Comparison of ENCODE assay signal across 12 mouse cellular contexts in the genomic region with DNA sequence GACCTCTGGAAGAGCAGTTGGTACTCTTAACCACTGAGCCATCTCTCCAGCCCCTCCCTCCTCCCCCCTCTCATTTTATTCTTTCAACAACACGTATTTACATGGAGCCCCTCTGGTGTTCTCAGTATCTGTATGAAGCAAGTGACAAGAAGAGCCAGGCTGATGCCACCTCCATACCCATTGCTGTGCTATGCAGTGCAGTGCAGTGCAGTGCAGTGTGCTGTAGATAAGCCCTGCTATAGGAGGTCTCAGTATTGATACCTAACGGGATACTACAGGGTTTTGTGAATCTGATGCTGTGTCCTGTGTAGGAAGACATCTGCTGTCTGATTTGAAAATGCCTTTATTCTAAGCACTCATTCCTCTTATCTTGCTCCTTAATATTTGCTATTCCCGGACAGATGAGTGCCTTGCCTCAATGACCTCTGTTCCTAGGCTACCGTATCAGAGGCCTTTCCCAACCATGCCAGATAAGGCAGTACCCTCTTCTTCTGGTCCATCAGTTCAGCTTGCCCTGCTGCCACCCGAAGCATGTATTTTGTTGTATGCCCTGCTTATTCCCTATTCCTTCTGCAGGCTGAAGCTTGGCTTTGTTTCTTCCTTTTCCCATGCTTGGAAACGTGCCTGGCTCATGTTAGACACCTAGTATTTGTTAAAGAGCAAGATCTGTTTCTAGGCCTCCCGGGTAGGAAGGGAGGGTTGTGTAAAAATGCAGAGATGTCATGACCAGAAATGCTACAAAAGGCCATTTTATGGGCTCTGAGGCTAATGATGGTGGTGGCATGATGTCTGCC.
DNase-seq lines count a peak whose midpoint lies in the region; ATAC-seq and TF ChIP-seq lines count a peak whose summit lies in the region.
"Had no signal": no experiment of that assay in that cellular context is flagged by ENCODE, and none has a peak within 500 bp of the region (broad histone marks: within the 10 kb centered on the region; RNA-seq: fewer than 3 reads in every experiment).

No protein-coding gene starts in this region.

- H3K4me1 ChIP-seq in heart, embryonic 10.5 days, result peaks cover 25% of the 10 kb centered on the region
- H3K4me1 ChIP-seq in heart, embryonic 11.5 days (ENCODE audit: control insufficient read depth, insufficient read depth, low read length), result peaks cover 17% of the 10 kb centered on the region
- H3K4me1 ChIP-seq in midbrain, embryonic 16.5 days (ENCODE audit: control insufficient read depth, insufficient read depth, low read length), result peaks cover 25% of the 10 kb centered on the region
- H3K4me1 ChIP-seq in midbrain, postnatal 0 days (ENCODE audit: insufficient read depth, low read length), result 0 out of 2 replicates have a peak, but pooled peaks cover 6% of the 10 kb centered on the region
- H3K4me1 ChIP-seq in neural tube, embryonic 14.5 days (ENCODE audit: control insufficient read depth, insufficient read depth, low read length), result peaks cover 2% of the 10 kb centered on the region; the same call in 1 of the 2 replicates

- no peak overlapping the region for H3K9ac ChIP-seq in heart, embryonic 11.5 days (ENCODE audit: low read depth, low read length)
- no peak overlapping the region for H3K9ac ChIP-seq in midbrain, embryonic 16.5 days (ENCODE audit: low read depth, low read length)
- H3K9ac ChIP-seq in midbrain, postnatal 0 days (replicated peaks; ENCODE audit: low read length, poor library complexity, severe bottlenecking), result no peak overlapping the region
- no peak overlapping the region for H3K9ac ChIP-seq in neural tube, embryonic 14.5 days (replicated peaks; ENCODE audit: low read depth, low read length)

- H3K9me3 ChIP-seq in heart, embryonic 10.5 days, result no peaks in the 10 kb centered on the region
- H3K9me3 ChIP-seq in heart, embryonic 11.5 days (replicated peaks; ENCODE audit: control insufficient read depth, low read length), result no peaks in the 10 kb centered on the region
- H3K9me3 ChIP-seq in midbrain, embryonic 16.5 days (replicated peaks; ENCODE audit: control insufficient read depth, low read length, poor library complexity, severe bottlenecking), result no peaks in the 10 kb centered on the region
- H3K9me3 ChIP-seq in midbrain, postnatal 0 days (ENCODE audit: low read length), result no peaks in the 10 kb centered on the region
- H3K9me3 ChIP-seq in neural tube, embryonic 14.5 days (ENCODE audit: control insufficient read depth, low read length), result no peaks in the 10 kb centered on the region
- H3K9me3 ChIP-seq: embryonic facial prominence, embryonic 10.5 days had no signal

- intact Hi-C loops in gastrocnemius, postnatal 14 days (cut with DNase I; ENCODE audit: low total_unique reads), result no loop called here

- no peak for TF ChIP-seq CTCF in midbrain, postnatal 0 days (IDR thresholded peaks at IDR 0.05)

- no peak overlapping the region for H3K27ac ChIP-seq in heart, embryonic 10.5 days
- H3K27ac ChIP-seq in heart, embryonic 11.5 days (ENCODE audit: low read depth, low read length), result no peak overlapping the region
- 0 out of 2 replicates have a peak overlapping the region, but pooled peaks have one; percentile 17 for H3K27ac ChIP-seq in midbrain, embryonic 16.5 days (ENCODE audit: low read length)
- no peak overlapping the region for H3K27ac ChIP-seq in midbrain, postnatal 0 days (ENCODE audit: low read depth, low read length)
- 0 out of 2 replicates have a peak overlapping the region, but pooled peaks have one; percentile 1 for H3K27ac ChIP-seq in neural tube, embryonic 14.5 days (ENCODE audit: low read depth, low read length)
- H3K27ac ChIP-seq: embryonic facial prominence, embryonic 10.5 days had no signal

- no peaks in the 10 kb centered on the region for H3K27me3 ChIP-seq in heart, embryonic 10.5 days (ENCODE audit: insufficient read depth, poor library complexity, severe bottlenecking)
- no peaks in the 10 kb centered on the region for H3K27me3 ChIP-seq in heart, embryonic 11.5 days (ENCODE audit: control insufficient read depth, insufficient read depth, low read length)
- H3K27me3 ChIP-seq in midbrain, embryonic 16.5 days (ENCODE audit: control insufficient read depth, insufficient read depth, low read depth, low read length), result no peaks in the 10 kb centered on the region
- no peaks in the 10 kb centered on the region for H3K27me3 ChIP-seq in midbrain, postnatal 0 days (ENCODE audit: insufficient read depth, low read length)
- no peaks in the 10 kb centered on the region for H3K27me3 ChIP-seq in neural tube, embryonic 14.5 days (ENCODE audit: control insufficient read depth, insufficient read depth, low read length)

- no peak overlapping the region; the same call in 1 of the 2 replicates for H3K4me2 ChIP-seq in heart, embryonic 11.5 days
- no peak overlapping the region for H3K4me2 ChIP-seq in midbrain, embryonic 16.5 days (ENCODE audit: low read length)
- no peak overlapping the region for H3K4me2 ChIP-seq in midbrain, postnatal 0 days (ENCODE audit: low read depth, low read length, poor library complexity, severe bottlenecking)
- no peak overlapping the region for H3K4me2 ChIP-seq in neural tube, embryonic 14.5 days (ENCODE audit: low read depth, low read length)

- H3K4me3 ChIP-seq in heart, embryonic 10.5 days, result peak overlapping the region; percentile 13; the same call in 1 of the 2 replicates
- H3K4me3 ChIP-seq in heart, embryonic 11.5 days (ENCODE audit: low read depth, low read length), result no peak overlapping the region
- no peak overlapping the region for H3K4me3 ChIP-seq in midbrain, embryonic 16.5 days (ENCODE audit: low read depth, low read length)
- no peak overlapping the region for H3K4me3 ChIP-seq in midbrain, postnatal 0 days (ENCODE audit: low read depth, low read length)
- H3K4me3 ChIP-seq in neural tube, embryonic 14.5 days (ENCODE audit: low read depth, low read length), result no peak overlapping the region
- H3K4me3 ChIP-seq: embryonic facial prominence, embryonic 10.5 days had no signal

- DNase-seq in heart, embryonic 10.5 days (ENCODE audit: low spot score), result peak; percentile 63
- DNase-seq in midbrain, postnatal 0 days (ENCODE audit: low spot score), result no peak
- DNase-seq in cerebellum, postnatal 14 days, result peak; percentile 34 to 52
- DNase-seq in gastrocnemius, postnatal 14 days, result no peak
- DNase-seq: gastrocnemius, postnatal 10 days; kidney, adult 11 months; kidney, postnatal 4 days; right cerebral cortex, postnatal 25 days had no signal

- ATAC-seq in heart, embryonic 11.5 days (replicated peaks; ENCODE audit: insufficient number of reproducible peaks, low FRiP score, low TSS enrichment), result no peak
- ATAC-seq in midbrain, embryonic 16.5 days, result no peak
- no peak for ATAC-seq in midbrain, postnatal 0 days (ENCODE audit: low FRiP score)
- ATAC-seq in neural tube, embryonic 14.5 days (ENCODE audit: low read depth), result no peak

- 55% methylated on average over 7 of the region's 7 CpGs for WGBS in heart, embryonic 10.5 days
- 51% methylated on average over 7 of the region's 7 CpGs for WGBS in heart, embryonic 11.5 days (ENCODE audit: insufficient replicate concordance)
- 82% methylated on average over 7 of the region's 7 CpGs for WGBS in midbrain, embryonic 16.5 days
- WGBS in midbrain, postnatal 0 days, result 72% methylated on average over 7 of the region's 7 CpGs
- WGBS in neural tube, embryonic 14.5 days, result 83% methylated on average over 7 of the region's 7 CpGs

- H3K36me3 ChIP-seq in heart, embryonic 10.5 days, result peaks cover 6% of the 10 kb centered on the region
- H3K36me3 ChIP-seq in heart, embryonic 11.5 days (ENCODE audit: control insufficient read depth, insufficient read depth, low read length), result no peaks in the 10 kb centered on the region
- H3K36me3 ChIP-seq in midbrain, embryonic 16.5 days (ENCODE audit: control insufficient read depth, insufficient read depth, low read length), result no peaks in the 10 kb centered on the region
- H3K36me3 ChIP-seq in midbrain, postnatal 0 days (ENCODE audit: insufficient read depth, low read length), result no peaks in the 10 kb centered on the region
- no peaks in the 10 kb centered on the region for H3K36me3 ChIP-seq in neural tube, embryonic 14.5 days (ENCODE audit: control insufficient read depth, insufficient read depth, low read length)

Comparison
In these comparisons a context has a peak if more than half of its experiments do, and no peak if none do; other contexts are left out.
1. H3K27ac ChIP-seq: peak in midbrain, embryonic 16.5 days (single experiment) and neural tube, embryonic 14.5 days (single experiment); none in heart, embryonic 10.5 days (single experiment), heart, embryonic 11.5 days (single experiment) and midbrain, postnatal 0 days (single experiment).
2. DNase-seq: peak in heart, embryonic 10.5 days (single experiment) and cerebellum, postnatal 14 days (2 of 2); none in midbrain, postnatal 0 days (single experiment) and gastrocnemius, postnatal 14 days (single experiment).